Mouse (Mus musculus): ENCODE measurements around the gene Ncoa7.

DNA sequence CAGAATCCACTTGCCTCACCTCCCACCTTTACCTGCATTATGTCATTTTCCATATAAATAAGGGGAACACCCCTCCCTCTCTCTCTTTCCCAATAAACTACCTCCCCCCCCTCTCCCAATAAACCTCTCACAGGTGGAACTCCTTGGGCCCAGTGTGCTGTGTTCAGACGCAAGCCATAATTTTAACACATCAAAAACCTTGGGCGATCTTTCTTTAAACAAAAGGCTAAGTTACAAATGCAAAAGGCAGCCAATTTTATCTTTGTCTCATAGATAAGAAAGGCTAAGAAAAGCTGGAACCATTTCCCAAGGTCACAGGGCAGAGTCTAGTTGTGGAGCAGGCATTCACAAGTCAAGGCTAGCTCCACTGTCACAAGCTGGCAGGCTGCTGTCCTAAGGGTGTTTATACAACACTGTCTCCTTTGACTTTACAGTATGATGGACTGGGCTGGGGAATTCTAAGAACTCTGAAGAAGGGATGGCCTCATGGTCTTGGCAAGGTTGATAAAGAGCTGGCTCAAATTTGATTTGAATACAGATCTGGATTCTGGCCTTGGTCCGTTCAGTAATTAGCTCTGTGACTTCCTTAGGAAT lies 71.7 kb downstream of the Ncoa7 start:
- no peak for TF ChIP-seq CTCF (IDR thresholded peaks at IDR 0.05; ENCODE audit: extremely low read depth, insufficient read depth, insufficient read length, insufficient replicate concordance)
- TF ChIP-seq POLR2A (IDR thresholded peaks at IDR 0.05; ENCODE audit: low read depth, low read length) = no peak

All from spleen, adult 2 months (tissue).